Mouse (Mus musculus) spleen, embryonic (tissue): ENCODE results near the gene Med23.

Source experiments
- CTCF ChIA-PET: fragments of 350-600 bp; sonication (Branson Sonifier 250); formaldehyde crosslinking; loops from one replicate; lab custom pipeline; 2022; lab: Charles Lee

The Med23 gene

GRCm38 (mm10) chr10:24959043-24959916 is 89.5 kb downstream of the Med23 start:
- CTCF ChIA-PET: interaction anchor here (0.6 kb wide), 1 partner anchor 1341 kb away, joined by 3 read pairs; no protein-coding TSS in a partner anchor

GRCm38 (mm10) chr10:24961112-24961511 is 91.3 kb downstream of the Med23 start:
- CTCF ChIA-PET: no interaction called here

GRCm38 (mm10) chr10:24961889-24962288 is 92.1 kb downstream of the Med23 start:
- CTCF ChIA-PET: no interaction called here
